Mouse (Mus musculus): Measurements from ENCODE around the gene Tm9sf1.

The Tm9sf1 gene

DNA sequence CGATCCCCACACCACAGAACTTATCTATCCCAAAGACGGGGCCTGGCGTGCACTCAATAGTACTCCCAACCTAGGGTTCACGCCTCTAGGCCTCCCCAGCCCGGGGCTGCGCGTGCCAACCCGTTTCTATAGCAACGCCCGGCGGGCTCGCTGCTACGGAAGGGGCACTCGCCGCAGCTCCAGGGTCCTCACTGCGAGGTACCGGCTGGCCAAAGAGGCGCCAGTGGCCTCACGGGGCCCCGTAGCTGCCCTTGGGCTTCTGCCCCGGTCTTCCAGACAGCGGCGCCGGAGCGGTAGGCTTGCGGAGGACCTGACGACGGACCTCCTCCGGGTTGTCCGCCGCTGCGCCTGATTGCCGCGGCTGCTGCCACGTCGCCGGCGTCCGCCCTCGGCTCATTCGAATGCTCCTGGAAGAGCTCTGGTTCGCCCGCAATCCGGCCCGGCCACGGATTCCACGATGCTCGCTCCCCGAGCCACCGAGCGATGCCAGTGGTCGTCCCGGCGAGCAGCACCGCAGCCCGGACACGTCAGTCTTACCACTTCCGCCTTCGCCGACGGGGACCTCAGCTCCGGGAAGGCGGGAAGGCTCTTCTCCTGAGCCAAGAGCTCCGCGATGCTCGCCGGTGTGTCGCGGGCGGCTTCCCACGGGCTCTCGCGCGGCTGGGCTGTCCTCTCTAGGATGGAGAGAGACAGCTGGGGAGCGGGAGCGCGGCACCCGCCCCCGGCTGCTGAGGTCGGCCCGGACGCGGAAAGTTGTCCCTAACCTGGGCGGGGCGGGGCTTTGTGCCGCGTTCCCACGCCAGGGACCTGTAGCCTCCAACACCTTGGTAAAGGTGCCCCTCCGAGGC, at the start of gene Tm9sf1:
TSS of gene Tm9sf1 (minus strand) at position 747 of the 848 bp plus-strand sequence.
- peak; percentile 80 to 82 for DNase-seq (ENCODE audit: low spot score in 2 of 2)

DNA sequence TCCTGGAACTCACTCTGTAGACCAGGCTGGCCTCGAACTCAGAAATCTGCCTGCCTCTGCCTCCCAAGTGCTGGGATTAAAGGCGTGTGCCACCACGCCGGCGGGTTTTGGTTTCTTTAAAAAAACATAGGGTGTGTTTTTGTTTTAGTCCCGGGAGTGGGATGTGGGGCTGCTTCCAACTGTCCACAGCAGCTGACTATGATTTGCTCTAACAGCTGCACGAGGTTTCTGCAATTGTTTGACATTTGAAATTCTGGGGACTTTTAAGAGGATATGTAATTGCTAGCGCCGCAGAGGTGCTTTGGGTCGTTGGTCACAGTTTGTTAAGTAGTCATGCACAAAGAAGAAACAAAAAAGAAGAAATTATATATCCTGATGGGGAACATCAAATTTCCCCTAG, 45.8 kb upstream of the Tm9sf1 start:
- DNase-seq (ENCODE audit: low spot score in 2 of 2) = no peak

DNA sequence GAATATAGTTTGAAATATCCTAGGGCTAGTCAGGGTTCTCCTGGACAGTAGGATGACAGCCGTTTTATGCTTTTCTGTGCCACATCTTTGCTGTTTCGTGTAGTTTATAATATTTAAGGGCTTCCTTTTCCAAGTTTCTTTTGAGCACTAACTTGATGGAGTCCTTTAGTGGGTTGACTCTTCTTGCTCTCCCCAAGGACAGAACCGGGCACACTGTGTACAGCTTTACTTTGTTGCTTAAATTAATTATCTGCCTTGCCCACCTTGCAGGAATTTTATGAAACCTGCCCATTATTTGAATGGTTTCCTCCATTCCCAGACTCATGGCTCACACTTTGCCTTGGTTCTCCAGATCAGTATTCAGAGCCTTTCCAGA, 38.5 kb upstream of the Tm9sf1 start:
- DNase-seq (ENCODE audit: low spot score in 2 of 2) = no peak

DNA sequence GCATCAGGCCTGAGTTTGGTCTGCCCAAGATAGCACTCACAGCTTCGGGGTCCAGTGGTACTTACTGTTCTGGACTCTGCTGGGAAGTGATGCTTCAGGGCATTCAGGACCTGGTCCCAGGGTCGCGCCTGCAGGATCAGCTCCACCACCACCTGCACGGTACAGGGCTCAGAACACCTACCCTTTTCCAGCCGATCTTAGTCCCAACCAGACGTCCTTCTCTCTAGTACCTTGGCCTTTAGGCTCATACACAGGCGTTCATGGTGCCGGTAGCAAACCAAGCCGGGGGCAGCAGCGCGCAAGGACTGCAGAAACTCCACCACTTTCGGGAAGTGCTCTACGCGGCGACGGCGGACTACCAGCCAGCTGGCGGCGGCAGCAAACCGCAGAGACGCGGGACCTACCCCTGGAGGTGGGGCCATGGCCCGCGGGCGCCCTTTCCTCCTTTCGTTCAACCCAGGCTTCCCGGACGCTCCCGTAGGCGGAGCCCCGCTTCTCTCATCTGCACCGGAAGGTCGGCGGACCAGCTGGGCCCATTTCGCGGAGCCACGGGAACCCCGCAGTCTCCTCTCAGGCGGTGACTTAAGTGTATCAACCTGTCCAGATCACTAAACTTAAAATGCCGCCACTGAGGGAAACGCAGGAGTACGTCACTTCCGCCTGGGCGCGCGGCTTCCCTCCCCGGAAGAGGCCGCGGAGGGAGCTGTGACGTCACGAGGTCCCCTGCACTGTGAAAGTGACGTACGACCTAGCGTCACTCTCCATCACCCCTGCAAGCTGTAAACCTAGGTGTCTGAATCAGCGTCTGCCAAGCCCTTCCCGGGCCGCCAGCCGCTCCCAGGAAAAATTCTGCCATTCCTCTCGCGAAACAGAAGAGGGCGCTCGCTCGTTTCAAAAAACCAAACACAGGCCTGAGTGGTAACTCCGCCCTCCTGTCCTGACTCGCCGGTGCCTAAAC, 37.8 kb upstream of the Tm9sf1 start, which contains the start of gene Tinf2:
TSS of gene Tinf2 (minus strand) at position 661 of the 958 bp plus-strand sequence.
- DNase-seq (ENCODE audit: low spot score in 2 of 2) = peak; percentile 96

DNA sequence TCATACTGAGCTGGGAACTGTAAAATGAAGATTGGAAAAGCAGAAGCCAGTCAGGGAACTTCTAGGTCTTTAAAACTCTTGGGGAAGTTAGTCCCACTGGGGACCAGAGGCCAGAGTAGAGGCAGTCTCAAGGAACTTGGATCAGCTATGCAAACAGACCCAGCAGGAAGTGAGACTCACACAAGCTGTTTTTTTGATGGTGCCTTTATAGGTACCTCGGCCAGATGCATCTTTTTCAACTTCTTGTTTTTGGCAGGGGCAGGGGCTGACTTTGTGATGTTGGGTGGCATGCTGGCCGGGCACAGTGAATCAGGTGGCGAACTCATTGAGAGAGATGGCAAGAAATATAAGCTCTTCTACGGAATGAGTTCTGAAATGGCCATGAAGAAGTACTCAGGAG, 34.0 kb upstream of the Tm9sf1 start:
- no peak for DNase-seq (ENCODE audit: low spot score in 2 of 2)

DNA sequence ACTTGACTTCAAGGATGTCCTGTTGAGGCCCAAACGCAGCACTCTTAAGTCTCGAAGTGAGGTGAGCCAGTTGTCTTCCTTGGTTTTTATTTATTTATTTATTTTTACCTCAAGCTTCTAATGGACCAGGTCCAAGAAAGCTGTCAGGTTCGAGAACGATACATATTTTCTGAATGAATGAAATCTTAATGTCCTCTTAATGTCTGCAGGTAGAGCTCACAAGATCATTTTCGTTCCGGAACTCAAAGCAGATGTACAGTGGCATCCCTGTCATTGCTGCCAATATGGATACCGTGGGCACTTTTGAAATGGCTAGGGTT, 29.1 kb upstream of the Tm9sf1 start:
- DNase-seq (ENCODE audit: low spot score in 2 of 2) = no peak

DNA sequence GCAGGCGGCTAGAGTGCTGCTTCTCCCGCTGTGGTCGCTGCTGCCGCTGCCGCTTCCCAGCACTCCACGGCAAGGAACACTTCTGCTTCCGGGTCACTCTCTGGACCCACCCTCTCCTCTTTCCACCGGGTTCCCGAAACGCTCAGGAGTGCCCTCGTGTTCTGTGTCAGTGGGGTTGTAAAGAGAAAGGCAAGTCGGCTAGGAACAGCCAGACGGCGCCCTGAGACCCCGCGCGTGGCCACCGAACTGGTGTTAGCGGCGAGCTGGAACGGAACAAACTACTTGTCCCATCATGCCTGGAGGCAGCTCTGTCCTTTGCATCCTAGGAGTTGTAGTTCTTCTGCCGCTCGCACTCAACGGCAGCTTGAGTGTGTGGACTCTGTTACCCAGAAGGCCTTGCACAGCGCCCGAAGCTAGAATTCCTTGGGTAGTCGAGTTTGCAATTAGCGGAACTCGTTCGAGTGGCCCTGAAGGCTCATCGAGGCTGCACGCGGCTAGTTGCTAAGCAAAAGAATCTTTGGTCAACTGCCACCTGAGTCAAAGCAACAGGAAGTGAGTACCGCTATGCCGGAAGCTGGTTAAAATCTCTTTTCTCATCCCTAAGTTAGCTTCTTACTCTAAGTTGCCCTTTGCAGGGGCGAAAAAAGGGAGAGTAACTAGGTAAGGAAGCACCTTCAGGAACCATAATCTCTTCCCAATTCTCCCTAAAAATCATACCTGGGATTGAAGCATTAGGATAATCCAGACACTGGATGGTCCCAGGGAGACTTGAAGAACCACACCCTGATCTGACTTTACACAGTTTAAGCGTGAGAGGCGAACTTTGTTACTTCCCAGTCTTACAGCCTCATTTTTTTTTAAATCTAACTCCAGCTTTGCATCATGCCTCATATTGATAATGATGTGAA, 28.5 kb upstream of the Tm9sf1 start, which contains the start of the genes Gmpr2 and Nedd8:
TSS of gene Gmpr2 (plus strand) at position 109 of the 908 bp plus-strand sequence.
TSS of gene Nedd8 (minus strand) at position 292 of the 908 bp plus-strand sequence.
- DNase-seq (ENCODE audit: low spot score in 2 of 2) = peak; percentile 87 to 93

DNA sequence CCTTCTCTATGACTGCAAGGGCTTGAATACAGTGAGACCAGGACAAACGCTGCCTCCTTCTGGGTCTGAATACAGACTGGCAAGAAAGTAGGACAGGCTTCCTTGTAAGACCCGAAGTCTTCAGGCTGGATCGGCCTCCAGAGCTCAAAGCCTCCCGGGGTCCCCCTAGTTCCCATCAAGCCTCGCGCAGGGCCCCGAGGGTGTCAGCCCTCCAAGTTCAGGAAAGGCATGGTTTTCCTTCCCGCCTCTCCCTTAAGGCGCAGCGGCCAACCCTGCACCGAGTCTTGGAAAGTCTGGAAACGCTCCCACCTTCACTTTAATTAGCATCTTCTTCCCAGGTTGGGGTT, 27.9 kb upstream of the Tm9sf1 start:
- no peak for DNase-seq (ENCODE audit: low spot score in 2 of 2)

DNA sequence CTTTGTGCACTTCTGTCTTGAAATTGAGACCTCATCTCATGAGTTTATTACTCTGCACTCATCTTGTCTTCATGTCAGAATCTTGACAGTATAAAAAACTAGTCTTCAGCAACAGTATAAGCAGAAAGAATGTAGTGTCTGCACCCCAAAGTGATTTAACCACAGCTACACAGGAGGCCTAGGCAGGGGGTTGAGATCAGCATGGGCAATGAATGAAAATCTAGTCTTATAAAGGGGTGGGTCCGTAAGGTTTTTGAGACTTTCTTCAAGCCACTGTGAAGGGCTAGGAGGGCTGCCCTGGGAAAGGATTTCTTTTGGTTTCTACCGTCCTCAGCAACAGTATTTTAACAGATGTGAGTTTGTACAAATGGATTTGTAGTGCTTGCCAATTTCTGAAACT, 17.0 kb upstream of the Tm9sf1 start:
- DNase-seq (ENCODE audit: low spot score in 2 of 2) = no peak

DNA sequence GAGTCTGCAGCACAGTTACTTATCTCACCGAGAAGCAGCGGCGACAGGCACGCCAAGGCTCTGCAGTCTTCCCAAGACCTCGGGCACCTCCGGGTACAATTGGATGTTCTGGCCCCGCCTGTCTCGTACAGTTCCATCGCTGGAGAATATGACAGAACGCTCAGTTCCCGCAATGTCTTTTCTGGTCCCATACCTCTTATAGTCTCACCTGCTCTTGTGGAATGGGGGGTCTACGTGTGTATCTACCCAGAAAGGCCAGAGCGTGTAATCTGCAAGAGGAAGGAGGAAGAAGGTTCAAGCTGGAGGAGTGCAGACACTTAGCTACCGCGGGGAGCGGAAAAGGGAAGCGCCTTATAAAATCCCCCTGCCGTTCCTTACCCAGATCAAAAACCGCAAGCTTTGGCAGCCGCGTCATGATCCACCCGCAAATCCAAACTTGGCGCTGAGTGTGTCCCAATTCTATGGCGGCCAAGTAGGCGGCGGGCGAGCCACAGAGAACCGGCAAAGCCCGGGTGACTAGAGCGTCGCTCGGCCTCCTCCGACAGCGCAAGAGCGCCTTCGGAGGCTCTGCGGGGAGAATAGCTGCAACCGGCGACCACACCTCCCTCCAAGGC, 16.5 kb upstream of the Tm9sf1 start, which contains the start of gene Mdp1:
TSS of gene Mdp1 (minus strand) at position 549 of the 614 bp plus-strand sequence.
- peak; percentile 64 to 76 for DNase-seq (ENCODE audit: low spot score in 2 of 2)

DNA sequence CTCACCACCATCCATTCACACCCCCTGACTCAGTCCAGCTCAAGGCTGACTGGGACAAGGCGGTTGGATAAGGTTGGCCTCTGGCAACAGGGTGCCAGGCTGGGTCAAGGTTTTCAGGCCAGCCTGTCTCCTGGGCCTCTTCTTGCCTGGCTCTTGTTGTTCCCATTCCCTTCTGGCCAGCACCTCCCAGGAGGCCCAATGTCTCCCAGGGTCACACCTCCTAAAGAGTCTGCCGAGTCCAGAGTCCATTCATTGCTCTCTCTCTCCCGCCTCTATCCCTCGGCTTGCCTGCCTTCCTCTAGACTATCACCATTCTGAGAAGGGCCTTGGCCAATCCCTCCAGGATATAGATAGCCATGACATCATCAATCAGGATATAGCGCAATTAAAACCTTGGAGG, 14.4 kb upstream of the Tm9sf1 start:
- DNase-seq (ENCODE audit: low spot score in 2 of 2) = no peak

DNA sequence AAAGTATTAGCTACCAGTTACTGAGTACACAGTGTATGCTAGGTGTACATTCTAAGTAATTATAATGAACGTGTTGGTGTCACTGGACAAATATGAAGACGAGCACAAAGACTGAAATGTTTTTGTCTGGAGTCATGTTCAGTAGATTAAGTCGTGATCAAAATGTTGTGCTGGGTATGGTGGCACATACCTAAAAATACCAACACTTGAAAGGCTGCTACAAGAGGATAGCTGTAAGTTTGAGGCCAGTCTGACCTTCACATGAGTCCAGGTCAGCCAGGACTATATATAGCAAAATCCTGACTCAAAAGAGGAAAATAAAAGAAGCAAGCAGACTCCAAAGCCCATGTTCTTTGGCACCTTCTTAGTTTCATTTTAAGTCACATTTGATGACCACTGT, 13.3 kb upstream of the Tm9sf1 start:
- DNase-seq (ENCODE audit: low spot score in 2 of 2) = no peak

DNA sequence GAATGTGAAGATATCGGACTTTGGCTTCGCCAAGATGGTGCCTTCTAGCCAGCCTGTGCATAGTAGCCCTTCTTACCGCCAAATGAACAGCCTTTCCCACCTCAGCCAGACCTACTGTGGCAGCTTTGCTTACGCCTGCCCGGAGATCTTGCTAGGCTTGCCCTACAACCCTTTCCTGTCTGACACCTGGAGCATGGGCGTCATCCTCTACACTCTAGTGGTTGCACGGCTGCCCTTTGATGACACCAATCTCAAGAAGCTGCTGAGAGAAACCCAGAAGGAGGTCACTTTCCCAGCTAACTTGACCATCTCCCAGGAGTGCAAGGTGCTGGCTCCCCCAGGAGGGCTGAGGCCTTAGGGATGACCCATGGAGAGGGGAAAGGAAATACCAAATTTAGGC, 7.9 kb upstream of the Tm9sf1 start:
- no peak for DNase-seq (ENCODE audit: low spot score in 2 of 2)

DNA sequence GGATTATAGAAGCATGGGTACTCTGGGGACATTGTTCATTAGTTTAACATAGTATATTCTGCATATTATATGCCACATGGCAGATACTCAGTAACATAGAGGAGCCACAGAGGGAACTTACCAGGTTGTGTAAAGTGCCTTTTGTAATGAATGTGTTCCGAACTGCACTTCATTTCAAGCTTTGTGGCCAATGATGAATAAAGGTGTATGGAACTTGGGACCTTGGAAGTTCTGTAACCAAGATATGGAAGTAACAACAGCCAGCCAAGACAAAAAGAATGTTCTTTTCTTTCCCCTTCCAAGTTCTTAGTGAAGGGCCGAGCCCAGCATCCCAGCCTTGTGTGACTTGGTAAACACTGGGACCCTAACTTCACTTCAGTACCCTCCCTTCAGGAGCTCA, 6.3 kb upstream of the Tm9sf1 start, which contains the start of gene Tssk4:
TSS of gene Tssk4 (plus strand) at position 301 of the 400 bp plus-strand sequence.
- DNase-seq (ENCODE audit: low spot score in 2 of 2) = no peak

DNA sequence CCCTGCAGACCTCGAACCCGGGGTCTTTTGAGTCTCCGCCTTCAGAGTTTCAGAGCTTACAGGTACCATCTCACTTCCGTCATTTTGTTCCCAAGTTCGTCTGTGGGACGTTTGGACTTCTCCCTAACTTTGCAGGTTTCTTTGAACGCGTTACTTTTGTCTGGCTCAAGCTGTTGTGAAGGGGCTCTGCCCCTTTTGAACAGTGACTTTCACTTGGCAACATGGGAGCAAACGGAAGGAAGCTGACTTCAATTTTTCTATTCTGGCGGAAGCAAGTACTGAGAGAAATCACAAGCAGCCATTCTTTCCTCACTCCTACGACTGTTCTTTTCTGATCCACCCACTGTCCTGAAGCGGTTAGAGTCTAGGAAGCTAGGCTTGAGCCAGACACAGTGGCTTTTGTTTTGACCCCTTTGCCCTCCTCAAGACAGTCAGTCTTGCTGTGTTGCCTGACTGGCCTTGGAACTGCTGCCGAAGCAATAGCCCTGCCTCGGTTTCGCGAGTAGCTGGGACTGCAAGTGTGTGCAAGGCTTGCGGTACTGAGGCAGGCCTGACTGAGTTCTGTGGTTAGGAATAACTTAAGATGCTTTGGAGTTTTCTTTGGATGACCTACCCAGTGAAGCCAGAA, 769 bp upstream of the Tm9sf1 start:
- DNase-seq (ENCODE audit: low spot score in 2 of 2) = no peak

DNA sequence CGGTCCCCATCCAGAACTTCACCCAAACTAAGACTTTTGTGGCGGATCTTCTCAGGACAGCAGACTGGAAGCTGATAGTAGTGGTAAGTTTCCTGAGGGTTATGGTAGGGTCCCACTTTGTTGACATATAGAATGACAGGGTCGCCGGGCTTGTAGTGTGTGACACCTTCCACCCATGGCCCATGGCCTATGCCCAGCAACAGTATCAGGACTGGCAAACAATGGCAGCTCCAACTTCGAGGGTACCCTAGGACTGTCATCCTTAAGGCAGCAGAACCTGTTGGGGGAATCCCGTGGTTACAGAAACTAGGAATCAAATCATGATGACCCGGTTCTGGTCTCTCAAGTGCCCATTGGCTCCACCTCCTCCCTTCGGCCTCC, 937 bp downstream of the Tm9sf1 start:
- no peak for DNase-seq (ENCODE audit: low spot score in 2 of 2)

DNA sequence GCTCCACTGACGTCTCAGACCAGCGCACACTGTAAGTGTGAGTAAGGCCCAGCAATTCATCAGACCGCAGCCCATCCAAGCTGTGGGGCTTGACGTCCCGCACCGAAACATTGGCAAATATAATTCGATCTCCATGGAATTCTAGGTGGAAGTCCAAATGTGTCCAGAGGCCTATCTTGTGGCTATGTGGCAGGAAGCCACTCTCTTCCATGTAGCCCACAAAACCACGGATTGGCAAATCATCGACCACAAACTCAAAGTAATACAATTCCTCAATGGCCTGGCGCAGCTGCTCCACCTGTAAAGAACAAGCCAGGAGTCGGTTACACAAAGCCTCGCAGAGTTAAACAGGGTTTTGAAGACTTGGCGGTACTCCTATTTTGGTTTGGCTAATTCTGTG, 2.3 kb downstream of the Tm9sf1 start:
- DNase-seq (ENCODE audit: low spot score in 2 of 2) = no peak

DNA sequence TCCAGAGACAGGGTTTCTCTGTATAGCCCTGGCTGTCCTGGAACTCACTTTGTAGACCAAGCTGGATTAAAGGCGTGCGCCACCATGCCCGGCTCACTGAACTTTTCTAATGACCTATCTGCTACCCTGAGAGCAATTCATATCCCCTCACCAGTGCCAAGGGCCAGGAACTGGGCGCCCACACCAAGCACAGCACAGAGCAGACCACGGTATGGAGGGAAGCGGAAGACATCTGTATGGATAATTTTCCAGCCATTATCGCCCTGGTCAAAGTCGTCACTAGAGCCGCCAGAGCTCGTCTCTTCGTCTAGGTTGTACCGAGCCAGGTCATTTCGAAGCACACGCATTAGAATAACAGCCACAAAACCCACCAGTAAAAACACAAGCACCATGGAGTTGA, 2.8 kb downstream of the Tm9sf1 start:
- no peak for DNase-seq (ENCODE audit: low spot score in 2 of 2)

DNA sequence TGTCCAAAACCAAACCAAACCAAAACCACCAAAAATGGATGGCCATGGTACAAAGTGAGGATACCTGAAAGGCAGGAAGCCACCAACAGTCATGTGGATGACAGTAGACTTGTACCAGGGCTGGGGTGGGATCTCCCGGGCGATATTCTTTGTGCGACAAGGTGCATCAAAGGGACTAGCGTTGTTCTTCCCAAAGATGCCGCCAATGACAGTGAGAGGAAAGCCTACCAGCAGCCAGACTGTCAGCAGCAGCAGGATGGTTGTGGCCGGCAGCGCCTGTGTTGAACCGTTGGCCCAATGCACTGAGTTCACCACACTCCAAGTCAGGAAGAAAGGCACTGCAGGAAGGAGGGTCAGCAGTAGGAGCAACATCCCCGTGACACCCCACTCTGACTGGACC, 5.8 kb downstream of the Tm9sf1 start, which contains the start of gene Gm49378:
TSS of gene Gm49378 (minus strand) at position 101 of the 400 bp plus-strand sequence.
- no peak for DNase-seq (ENCODE audit: low spot score in 2 of 2)

DNA sequence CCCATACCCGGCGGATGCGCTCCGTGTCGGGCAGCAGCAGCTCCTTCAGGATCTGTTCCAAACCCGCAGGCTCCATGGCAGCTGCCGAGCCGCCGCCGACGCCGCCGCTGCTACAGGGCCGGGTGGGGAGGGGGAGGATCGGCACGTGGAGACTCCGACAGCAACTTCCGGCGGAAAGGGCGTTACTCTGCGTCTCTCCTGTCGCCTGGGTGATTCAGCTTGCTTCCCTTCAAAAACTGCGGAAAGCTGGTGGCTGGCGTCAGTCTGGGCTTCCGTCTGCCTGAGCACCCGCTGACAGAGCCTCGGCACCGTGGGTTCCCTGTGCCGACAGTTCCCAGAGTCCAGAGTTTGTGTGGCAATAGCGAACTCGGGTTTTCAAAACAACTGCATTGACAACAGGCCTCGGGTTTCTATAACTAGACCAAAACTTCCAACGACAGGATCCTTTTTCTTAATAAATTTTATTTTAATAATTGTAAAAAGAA, 8.0 kb downstream of the Tm9sf1 start, which contains the start of gene Ipo4:
TSS of gene Ipo4 (minus strand) at position 435 of the 485 bp plus-strand sequence.
- peak; percentile 67 to 78 for DNase-seq (ENCODE audit: low spot score in 2 of 2)
